Mouse (Mus musculus) heart, postnatal 0 days (tissue): ENCODE results near the gene Mgat1. TPM values are rescaled to one million over a fixed set of nuclear protein-coding genes. Genes with fewer than 3 reads are reported as not detected.

Experiments
- ATAC-seq: fragments of 200-750 bp; cut with Nextera tagmentation; 2 replicates; pipeline ENCODE4 v1.8.0; 2017; ENCODE audit warnings: low read depth, moderate number of reproducible peaks, moderate library complexity; ENCODE audit not compliant: insufficient read depth
- DNase-seq: peaks from one replicate; pipeline ENCODE4 v3.0.0-alpha.2; 2016; ENCODE audit warnings: low spot score
- H3K27ac ChIP-seq: fragments of 300-500 bp; sonication (generic); 2 replicates; pipeline ENCODE4 v1.5.1; 2014; ENCODE audit warnings: low read depth, mild to moderate bottlenecking
- H3K27me3 ChIP-seq: fragments of 300-500 bp; sonication (generic); 2 replicates; pipeline ENCODE4 v1.6.1; 2014; ENCODE audit warnings: low read length, mixed read lengths; ENCODE audit not compliant: control insufficient read depth, insufficient read depth
- H3K36me3 ChIP-seq: fragments of 300-500 bp; sonication (generic); replicated peaks from 2 replicates; pipeline ENCODE4 v1.6.1; 2014; ENCODE audit warnings: low read length, mixed read lengths; ENCODE audit not compliant: control insufficient read depth, insufficient read depth
- H3K4me1 ChIP-seq: fragments of 300-500 bp; sonication (generic); 2 replicates; pipeline ENCODE4 v1.6.1; 2014; ENCODE audit warnings: antibody characterized with exemption; ENCODE audit not compliant: control insufficient read depth, insufficient read depth
- H3K4me2 ChIP-seq: fragments of 300-500 bp; sonication (generic); 2 replicates; pipeline ENCODE4 v1.6.1; 2014; ENCODE audit warnings: low read depth, mild to moderate bottlenecking, low read length, moderate library complexity
- H3K4me3 ChIP-seq: fragments of 300-500 bp; sonication (generic); 2 replicates; pipeline ENCODE4 v1.5.1; 2014; ENCODE audit warnings: low read depth, low read length
- H3K9ac ChIP-seq: fragments of 300-500 bp; sonication (generic); replicated peaks from 2 replicates; pipeline ENCODE4 v1.6.1; 2014; ENCODE audit warnings: low read depth, low read length, mixed read lengths
- H3K9me3 ChIP-seq: fragments of 300-500 bp; sonication (generic); replicated peaks from 2 replicates; pipeline ENCODE4 v1.6.1; 2016; ENCODE audit warnings: low read length; ENCODE audit not compliant: control insufficient read depth
- CTCF ChIP-seq: IDR thresholded peaks from 2 replicates; pipeline ENCODE4 v1.5.1; 2016; ENCODE audit warnings: antibody characterized with exemption, control low read depth, low read depth
- EP300 ChIP-seq: IDR thresholded peaks from 2 replicates; pipeline ENCODE4 v1.6.1; 2016; ENCODE audit warnings: antibody characterized with exemption, low read depth
- WGBS: fragments of 180-500 bp; shearing (Covaris S2); extraction: QIAGEN DNeasy Blood & Tissue Kit; methylation state at CpG from one replicate; pipeline ENCODE4 v1.1.7; 2014; 5-methylcytosine and 5-hydroxymethylcytosine counted together
- polyA plus RNA-seq: library from polyadenylated mRNA; unstranded; fragments of >200 nt; fragmentation: Nextera tagmentation; extraction: Ambion mirVana; gene quantifications from 2 replicates; pipeline ENCODE4 v1.2.1, GENCODE M21; 2015
- total RNA-seq: library from RNA; depleted of rRNA; stranded (reverse); fragments of >200 nt; gene quantifications from 2 replicates; pipeline ENCODE4 v1.2.3, GENCODE M21; 2014; ENCODE audit warnings: low replicate concordance

Mgat1 gene
- total and polyA plus RNA-seq, 2 experiments from 2014 or later: 45.7 to 163 TPM

DNA sequence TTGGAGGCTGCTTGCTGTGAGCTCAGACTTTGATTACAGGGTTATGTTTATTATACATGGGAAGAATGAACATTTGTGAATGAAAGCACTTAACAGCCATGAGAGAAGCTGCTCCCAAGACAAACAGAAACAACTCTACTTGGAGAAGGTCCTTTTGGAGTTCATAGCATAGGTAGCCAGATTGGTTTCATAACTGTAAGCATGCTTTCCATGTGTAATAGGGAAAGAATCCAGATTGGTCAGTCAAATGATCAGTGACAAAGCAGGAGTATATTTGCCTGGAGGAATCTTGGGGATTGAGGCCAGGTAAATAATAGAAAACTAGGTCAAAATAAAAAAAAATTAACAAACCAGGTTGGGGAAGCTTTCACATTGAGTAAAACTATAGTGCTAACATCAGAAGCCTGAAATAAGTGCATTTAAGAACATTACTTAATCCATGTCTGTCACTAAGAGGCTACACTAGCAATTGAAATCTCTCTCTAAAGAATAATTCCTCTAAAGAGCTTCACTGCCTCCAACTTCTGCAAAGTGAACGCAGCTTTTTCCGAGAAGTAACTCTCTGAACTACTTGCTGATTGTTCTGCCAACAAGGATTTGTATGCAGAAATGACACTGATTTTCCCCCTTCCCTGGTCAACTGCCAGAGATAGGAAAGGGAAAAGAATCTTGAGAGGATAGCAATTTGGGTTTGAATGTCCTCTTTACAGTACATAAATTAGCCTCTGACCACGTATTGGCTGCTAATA, 8.4 kb upstream of the Mgat1 start:
- Histone ChIP-seq H3K4me2 (no peak overlapping the region), H3K27ac (no peak overlapping the region), H3K9me3 (no peaks in the 10 kb centered on the region), H3K27me3 (no peaks in the 10 kb centered on the region), H3K36me3 (no peaks in the 10 kb centered on the region), H3K4me3 (no peak overlapping the region), H3K4me1 (no peaks in the 10 kb centered on the region; the same call in 1 of the 2 replicates), H3K9ac (no peak overlapping the region)
- ATAC-seq: no peak
- DNase-seq: no peak
- 55% methylated on average over 3 of the region's 3 CpGs for WGBS
- TF ChIP-seq EP300 (no peak), CTCF (no peak)

DNA sequence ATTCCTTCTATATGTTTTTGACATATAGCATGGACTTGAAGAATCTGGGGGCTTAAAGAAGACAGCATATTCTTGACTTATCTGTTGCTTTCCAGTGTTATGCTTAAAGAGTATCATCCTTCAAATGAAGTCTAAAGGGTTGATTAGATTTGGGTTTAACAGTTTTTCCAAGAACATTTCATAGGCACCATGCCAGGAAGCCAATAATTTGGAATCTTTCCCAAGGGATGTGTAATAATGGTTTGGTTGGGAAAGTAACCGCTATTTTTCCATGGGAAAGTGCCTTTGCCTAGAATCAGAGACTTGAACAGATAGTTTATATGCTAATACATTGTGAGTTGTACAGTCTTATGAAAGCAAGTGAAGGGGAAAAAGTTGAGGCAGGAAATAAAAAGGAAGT, 7.1 kb upstream of the Mgat1 start:
- WGBS: 40% methylated on average over 1 of the region's 1 CpGs
- no peak for ATAC-seq
- H3K4me3 ChIP-seq: no peak overlapping the region
- no peaks in the 10 kb centered on the region for H3K36me3 ChIP-seq
- H3K9ac ChIP-seq: no peak overlapping the region
- DNase-seq: no peak
- H3K9me3 ChIP-seq: no peaks in the 10 kb centered on the region
- H3K4me1 ChIP-seq: no peaks in the 10 kb centered on the region; the same call in 1 of the 2 replicates
- H3K27me3 ChIP-seq: no peaks in the 10 kb centered on the region
- no peak overlapping the region for H3K27ac ChIP-seq
- TF ChIP-seq EP300 (no peak), CTCF (no peak)
- no peak overlapping the region for H3K4me2 ChIP-seq

DNA sequence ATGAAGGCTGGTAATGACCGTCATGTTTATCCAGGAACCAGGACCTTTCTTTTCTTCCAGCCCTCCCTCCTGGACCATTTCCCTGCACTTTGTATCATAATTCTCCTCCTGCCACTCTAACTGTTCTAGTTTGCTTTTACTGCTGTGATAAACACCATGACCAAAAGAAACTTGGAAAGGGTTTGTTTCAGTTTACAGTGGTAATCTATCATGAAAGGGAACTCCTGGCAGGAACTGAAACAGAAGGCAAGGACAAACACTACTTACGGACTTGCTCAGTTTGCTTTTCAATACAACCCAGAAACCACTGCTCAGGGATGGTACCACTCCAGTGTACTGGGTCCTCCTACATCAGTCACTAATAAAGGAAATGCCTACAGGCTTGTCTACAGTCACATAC, 6.5 kb upstream of the Mgat1 start:
- TF ChIP-seq EP300: no peak
- no peak for TF ChIP-seq CTCF
- H3K9ac ChIP-seq: no peak overlapping the region
- no peaks in the 10 kb centered on the region; the same call in 1 of the 2 replicates for H3K4me1 ChIP-seq
- no peaks in the 10 kb centered on the region for H3K9me3 ChIP-seq
- H3K4me3 ChIP-seq: no peak overlapping the region
- no peak for DNase-seq
- H3K27me3 ChIP-seq: no peaks in the 10 kb centered on the region
- H3K4me2 ChIP-seq: no peak overlapping the region
- H3K36me3 ChIP-seq: no peaks in the 10 kb centered on the region
- 32% methylated on average over 2 of the region's 2 CpGs for WGBS
- H3K27ac ChIP-seq: no peak overlapping the region
- no peak for ATAC-seq

DNA sequence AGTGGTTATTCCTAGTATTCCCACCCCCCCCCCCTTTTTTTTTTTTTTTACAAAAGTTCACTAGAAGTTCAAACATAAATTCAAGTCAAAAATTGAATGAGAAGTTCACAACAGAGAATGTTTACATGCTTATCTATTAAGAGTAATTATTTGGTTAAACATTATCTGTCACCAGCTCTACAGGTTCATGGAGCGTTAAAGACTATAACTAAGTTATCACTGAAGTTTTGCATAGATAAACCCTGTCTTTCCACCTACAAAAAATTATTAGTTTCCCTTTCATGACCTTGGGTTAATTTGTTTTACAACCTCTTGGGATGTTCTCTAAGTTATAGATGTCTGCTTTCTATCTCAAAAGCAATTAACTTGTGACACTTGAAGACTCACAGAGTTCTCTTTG, 3.7 kb upstream of the Mgat1 start:
- no peak overlapping the region for H3K27ac ChIP-seq
- H3K9ac ChIP-seq: no peak overlapping the region
- H3K36me3 ChIP-seq: no peaks in the 10 kb centered on the region
- no peaks in the 10 kb centered on the region for H3K9me3 ChIP-seq
- DNase-seq (no peak), ATAC-seq (no peak)
- H3K4me3 ChIP-seq: no peak overlapping the region
- H3K27me3 ChIP-seq: no peaks in the 10 kb centered on the region
- WGBS: 83% methylated on average over 1 of the region's 1 CpGs
- peaks cover 8% of the 10 kb centered on the region for H3K4me1 ChIP-seq
- no peak for TF ChIP-seq EP300
- TF ChIP-seq CTCF: no peak
- H3K4me2 ChIP-seq: no peak overlapping the region

DNA sequence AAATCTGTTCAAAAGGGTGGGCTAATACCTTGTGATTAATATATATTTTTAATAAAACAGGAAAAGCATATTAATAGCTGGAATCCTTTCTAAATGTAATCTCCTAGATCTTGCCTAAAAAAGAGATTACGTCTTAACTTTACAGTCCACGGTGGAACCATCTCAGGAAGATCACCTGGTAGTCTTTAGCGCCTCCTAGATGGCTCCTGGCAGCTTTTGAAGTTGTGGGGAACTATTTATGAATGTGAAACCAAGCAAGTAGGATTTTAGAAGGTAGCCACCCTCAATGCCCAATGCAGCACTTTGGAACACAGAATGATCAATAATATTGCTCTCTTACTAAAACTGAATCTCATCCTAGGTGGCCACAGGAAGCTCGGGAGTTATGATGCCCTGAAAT, 3.1 kb upstream of the Mgat1 start:
- 66% methylated on average over 4 of the region's 4 CpGs for WGBS
- Histone ChIP-seq H3K4me1 (peaks cover 12% of the 10 kb centered on the region), H3K36me3 (no peaks in the 10 kb centered on the region), H3K27ac (no peak overlapping the region), H3K9ac (no peak overlapping the region), H3K9me3 (no peaks in the 10 kb centered on the region), H3K4me3 (no peak overlapping the region), H3K4me2 (no peak overlapping the region), H3K27me3 (no peaks in the 10 kb centered on the region)
- no peak for ATAC-seq
- DNase-seq: no peak
- TF ChIP-seq CTCF (no peak), EP300 (no peak)

DNA sequence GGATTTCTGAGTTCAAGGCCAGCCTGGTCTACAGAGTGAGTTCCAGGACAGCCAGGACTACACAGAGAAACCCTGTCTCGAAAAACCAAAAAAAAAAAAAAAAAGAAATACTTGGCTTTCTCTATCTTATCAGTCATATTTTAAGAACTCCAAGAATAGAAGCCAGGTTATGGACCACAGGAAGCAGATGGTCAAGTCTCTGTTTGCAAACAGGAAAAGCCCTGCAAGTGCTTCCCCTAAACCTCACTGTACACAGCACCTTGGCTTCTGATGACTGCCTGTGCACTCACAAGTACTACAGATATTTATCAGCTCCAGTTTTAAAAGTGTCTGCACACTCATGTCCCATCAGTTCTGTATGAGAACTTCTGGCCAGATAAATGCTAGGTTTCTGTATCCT, 2.5 kb upstream of the Mgat1 start:
- Histone ChIP-seq H3K9ac (no peak overlapping the region), H3K36me3 (no peaks in the 10 kb centered on the region), H3K4me3 (no peak overlapping the region), H3K4me1 (peaks cover 18% of the 10 kb centered on the region), H3K9me3 (no peaks in the 10 kb centered on the region), H3K4me2 (no peak overlapping the region), H3K27me3 (no peaks in the 10 kb centered on the region), H3K27ac (no peak overlapping the region)
- DNase-seq (no peak), ATAC-seq (no peak)
- WGBS: 17% methylated on average over 1 of the region's 1 CpGs
- TF ChIP-seq CTCF: no peak
- no peak for TF ChIP-seq EP300
